Mouse (Mus musculus): ENCODE measurements around the gene Spns3.
A peak's percentile ranks its signal among the peaks of the same experiment; 100 is the strongest.

Spns3 gene

GRCm38 (mm10) chr11:72550134-72550988, at the start of gene Spns3:
Gene Spns3 (minus strand): TSS chr11:72550506.
- DNase-seq (ENCODE audit: low spot score in 2 of 2): no peak

DNA sequence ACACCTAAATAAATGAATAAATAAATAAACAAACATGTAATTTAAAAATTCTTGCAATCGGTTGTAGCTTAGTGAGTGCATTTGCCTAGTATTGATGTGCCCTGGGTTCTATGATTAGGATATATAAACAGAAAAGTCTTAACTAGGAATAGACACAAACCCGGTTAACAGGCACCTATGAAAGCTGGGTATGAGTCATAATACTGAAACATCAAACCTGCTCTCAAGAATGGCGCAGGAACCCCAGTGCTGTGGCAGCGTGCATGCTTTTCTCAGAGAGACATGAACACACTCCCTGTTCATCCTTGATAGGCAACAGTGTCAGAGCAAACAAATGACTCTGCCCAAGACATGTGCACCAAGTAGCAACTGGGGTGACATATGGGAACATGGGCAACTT, 47.5 kb upstream of the Spns3 start:
- DNase-seq (ENCODE audit: low spot score in 2 of 2): no peak

- no peak for DNase-seq (ENCODE audit: low spot score in 2 of 2)
Observed at GRCm38 (mm10) chr11:72595010-72595737, 44.9 kb upstream of the Spns3 start.

DNA sequence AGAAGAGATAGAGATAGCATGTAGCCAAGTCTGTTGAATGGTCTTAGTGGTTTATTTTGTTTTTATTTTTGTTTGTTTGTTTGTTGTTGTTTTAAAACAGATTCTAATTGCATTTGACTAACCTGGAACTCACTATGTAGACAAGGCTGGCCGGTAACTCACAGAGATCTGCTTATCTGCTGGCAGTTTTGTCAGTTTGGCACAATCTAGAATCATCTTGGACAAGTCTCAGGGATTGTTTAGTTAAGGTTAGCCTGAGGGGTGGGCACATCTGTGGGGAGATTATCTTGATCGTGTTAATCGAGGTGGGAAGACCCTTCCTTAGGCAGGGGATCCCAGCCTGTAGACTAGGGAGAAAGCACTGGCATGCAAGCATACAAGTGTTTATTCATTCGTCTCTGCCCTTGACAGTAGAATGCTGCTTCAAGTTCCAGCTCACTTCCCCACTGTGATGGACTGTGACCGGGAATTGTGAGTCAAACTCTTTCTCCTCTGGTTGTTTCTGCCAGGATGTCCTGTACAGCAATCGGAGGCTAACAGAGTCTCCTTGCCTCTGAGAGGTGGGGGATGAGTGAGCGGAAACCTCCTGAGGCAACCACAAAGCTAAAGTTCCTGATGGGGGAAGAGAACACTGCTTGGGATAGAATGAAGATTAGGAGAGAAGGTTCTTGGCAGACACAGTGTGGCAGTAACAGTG, 37.4 kb upstream of the Spns3 start:
- no peak for DNase-seq (ENCODE audit: low spot score in 2 of 2)

DNA sequence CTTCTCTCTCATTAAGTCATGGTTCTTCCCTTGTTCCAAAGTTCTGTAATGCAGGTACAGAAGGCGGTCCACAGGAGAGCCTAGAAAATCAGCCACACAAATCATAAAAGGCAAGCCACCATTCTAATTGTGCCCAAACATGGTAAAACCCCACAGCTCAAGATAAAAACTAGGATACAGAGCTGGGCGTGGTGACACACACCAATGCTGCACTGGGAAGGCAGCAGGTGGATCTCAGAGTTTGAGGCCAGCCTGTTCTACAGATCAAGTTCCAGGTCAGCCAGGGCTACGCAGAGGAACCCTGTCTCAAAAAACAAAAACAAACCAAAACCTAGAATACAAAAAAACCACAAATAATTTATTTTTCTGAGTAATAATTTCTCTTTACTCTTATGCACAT, 36.3 kb upstream of the Spns3 start:
- DNase-seq (ENCODE audit: low spot score in 2 of 2): no peak

DNA sequence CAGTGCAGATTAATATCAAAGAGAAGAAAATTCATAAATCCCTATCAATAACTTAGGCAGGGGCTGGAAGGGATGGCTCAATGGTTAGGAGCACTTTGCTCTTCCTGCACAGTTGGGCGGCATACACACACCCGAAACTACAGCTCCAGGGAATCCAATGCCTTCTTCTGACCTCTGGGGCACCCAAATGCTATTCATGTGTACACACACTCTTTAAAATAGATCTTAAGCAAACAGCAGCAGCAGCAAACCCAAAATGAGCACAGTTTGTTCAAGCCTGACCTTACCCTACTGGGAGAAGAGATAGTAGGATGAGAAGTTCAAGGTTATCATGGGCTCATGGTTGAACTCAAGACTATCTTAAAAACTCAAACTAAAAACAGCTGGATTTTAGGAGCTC, 32.8 kb upstream of the Spns3 start:
- DNase-seq (ENCODE audit: low spot score in 2 of 2): no peak

- DNase-seq (ENCODE audit: low spot score in 2 of 2): no peak
Observed at GRCm38 (mm10) chr11:72582448-72582705, 32.1 kb upstream of the Spns3 start.

DNA sequence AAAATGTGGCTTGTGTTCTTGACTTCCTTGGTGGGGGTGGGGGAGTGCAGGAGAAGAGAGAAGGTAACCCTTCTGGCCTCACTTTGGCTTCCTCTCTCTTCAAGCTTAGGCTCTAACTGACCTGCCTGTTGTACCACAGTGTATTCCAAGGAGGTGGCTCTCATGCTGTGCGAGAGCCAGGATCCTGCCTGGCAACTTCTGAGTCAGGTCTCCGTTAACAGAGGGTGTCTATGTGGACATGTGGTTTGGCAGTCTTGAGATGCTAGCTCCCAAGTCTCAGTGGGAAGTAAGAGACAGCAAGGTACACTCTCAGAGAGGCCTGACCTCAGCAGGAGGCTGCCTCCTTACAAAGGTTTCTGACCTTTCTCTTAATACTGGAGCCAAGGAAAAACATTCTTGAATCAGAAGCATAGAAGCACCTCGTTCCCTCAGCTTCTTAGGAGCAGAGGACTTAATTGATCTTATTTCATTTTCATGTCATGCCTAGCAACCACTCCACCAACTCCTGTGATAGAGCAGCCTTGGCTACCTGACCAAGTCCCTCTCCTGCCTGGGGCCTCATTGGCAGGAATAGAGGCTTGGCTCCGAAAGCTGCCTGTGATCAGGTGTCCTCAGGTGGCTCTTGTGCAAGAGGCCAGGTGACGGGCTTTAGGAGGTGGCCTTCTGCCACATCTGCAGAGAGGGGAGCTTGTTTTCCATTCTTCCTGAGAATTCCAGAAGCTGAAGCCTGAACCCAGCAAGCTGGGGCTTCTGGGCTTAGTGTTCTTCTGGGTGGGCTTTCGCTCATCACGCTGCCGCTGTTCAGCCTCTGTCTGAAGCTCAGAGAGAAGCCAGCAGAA, 31.5 kb upstream of the Spns3 start:
- no peak for DNase-seq (ENCODE audit: low spot score in 2 of 2)

DNA sequence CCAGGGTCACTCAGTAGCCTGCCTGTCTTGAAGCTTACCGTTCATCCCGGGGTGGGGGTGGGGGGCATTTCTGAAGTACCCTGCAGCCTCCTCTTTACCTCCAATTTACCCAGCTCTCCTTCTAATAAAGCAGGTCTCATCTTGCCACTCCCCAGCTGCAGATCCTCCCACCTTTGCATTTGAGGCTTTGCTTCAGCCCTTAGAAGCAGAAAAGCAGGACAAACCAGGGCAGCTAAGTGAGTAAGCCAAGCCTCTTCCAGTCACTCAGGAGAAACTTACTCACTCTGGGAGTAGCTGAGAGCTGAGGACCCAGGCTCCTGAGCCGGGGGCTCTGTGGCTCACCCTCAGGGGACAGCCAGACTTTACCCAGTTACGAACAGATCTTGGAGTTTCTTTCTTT, 28.2 kb upstream of the Spns3 start:
- no peak for DNase-seq (ENCODE audit: low spot score in 2 of 2)

- no peak for DNase-seq (ENCODE audit: low spot score in 2 of 2)
Observed at GRCm38 (mm10) chr11:72576466-72577351, 26.4 kb upstream of the Spns3 start.

- DNase-seq (ENCODE audit: low spot score in 2 of 2): no peak
Observed at GRCm38 (mm10) chr11:72576111-72576465, 25.8 kb upstream of the Spns3 start.

GRCm38 (mm10) chr11:72573819-72574218, 23.5 kb upstream of the Spns3 start:
- DNase-seq (ENCODE audit: low spot score in 2 of 2): no peak

DNA sequence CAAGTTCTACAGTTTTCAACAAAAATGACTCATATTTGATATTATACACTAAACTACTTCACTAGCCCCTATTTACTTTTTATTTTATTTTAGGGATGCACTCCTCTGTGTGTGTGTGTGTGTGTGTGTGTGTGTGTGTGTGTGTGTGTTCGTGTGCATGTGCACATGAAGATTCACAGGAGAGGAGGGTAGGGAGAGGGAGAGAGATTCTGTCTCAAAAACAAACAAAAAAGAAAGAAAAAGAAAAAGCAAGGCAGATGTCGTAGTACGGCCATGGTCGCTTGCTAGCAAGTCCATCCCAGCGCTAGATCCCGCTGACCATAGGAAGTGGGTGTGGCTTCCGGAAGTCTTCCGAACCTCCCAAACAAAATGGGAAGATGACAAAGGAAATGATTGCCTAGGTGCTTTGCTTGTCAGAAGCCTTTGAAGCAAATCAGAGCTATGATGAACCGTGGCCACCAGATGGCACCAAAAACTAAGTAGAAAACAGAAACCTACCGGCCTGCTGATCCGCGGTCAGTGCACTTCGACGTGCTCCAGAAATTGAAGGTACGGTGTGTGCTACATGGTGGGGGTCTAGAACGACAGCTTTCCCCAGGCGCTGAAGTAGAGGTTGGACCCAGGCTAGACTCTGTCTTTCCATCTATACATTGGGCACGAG, 20.1 kb upstream of the Spns3 start:
- peak; percentile 61 to 65 for DNase-seq (ENCODE audit: low spot score in 2 of 2)

- no peak for DNase-seq (ENCODE audit: low spot score in 2 of 2)
Observed at GRCm38 (mm10) chr11:72569671-72570318, 19.5 kb upstream of the Spns3 start.

DNA sequence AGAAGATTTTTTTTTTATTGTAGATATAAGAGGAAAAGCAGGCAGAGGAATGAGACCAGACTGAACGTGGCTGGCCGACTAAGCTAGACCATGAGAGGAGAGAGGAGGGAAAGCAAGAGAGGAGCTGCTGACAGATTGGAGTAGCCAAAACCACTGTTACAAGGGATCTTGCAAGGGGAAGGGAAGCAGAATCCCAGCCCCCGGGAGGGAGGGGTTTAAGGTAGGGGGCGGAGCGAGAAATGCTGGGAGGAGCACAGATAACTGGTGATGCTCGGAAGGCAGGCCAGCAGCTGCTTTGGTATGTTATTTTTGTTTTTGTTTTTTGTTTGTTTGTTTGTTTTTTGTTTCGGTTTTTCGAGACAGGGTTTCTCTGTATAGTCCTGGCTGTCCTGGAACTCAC, 18.7 kb upstream of the Spns3 start:
- DNase-seq (ENCODE audit: low spot score in 2 of 2): no peak

DNA sequence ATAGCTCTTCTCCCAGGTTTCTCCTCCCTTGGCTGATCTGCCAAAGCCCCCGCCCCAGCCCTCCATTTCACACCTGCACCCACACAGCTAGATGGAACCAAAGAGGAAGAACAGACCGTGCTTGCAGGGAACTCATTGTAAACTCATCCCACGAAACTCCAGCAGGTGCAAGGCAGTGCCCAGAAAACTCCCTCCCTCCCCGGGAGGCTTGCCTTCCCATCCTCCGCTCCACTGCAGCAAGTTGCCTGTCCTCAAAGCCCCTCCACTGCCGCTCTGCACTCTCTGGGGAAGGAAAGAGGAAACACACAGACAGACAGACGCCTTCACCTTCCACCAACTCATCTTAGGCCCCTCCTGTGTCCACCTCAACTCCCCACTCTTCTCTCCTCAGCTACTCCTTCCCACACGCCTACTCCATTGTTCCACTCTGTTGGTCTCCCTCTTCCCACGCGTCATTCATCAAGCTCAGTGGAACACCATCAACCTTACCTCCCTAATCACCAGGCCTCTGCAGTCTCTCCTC, 16.6 kb upstream of the Spns3 start:
- DNase-seq (ENCODE audit: low spot score in 2 of 2): peak; percentile 76 to 83

DNA sequence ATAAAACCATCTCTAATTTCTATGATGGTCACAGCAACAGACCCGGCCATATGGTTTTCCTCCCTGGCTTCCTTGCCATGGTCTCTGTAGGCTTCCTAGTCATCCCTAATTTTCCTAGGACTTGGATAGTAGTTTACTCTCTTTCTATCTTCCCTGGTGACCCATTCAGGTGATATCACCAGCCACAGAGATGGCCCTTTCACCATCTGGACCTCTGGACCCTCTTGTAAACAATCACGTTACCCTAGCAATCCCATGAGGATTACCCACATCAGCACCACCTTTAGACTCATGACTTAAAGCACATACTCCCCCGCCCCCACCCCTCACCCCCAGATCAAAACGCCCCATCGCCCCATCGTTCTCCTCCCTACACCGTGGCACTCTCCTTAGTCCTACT, 16.0 kb upstream of the Spns3 start:
- DNase-seq (ENCODE audit: low spot score in 2 of 2): no peak

GRCm38 (mm10) chr11:72564232-72564807, 14.0 kb upstream of the Spns3 start:
- DNase-seq (ENCODE audit: low spot score in 2 of 2): no peak

GRCm38 (mm10) chr11:72560661-72561060, 10.4 kb upstream of the Spns3 start:
- no peak for DNase-seq (ENCODE audit: low spot score in 2 of 2)
